Mouse (Mus musculus): ENCODE data around the gene 9130023H24Rik.
A peak's percentile ranks its signal among the peaks of the same experiment; 100 is the strongest.

The 9130023H24Rik gene

DNA sequence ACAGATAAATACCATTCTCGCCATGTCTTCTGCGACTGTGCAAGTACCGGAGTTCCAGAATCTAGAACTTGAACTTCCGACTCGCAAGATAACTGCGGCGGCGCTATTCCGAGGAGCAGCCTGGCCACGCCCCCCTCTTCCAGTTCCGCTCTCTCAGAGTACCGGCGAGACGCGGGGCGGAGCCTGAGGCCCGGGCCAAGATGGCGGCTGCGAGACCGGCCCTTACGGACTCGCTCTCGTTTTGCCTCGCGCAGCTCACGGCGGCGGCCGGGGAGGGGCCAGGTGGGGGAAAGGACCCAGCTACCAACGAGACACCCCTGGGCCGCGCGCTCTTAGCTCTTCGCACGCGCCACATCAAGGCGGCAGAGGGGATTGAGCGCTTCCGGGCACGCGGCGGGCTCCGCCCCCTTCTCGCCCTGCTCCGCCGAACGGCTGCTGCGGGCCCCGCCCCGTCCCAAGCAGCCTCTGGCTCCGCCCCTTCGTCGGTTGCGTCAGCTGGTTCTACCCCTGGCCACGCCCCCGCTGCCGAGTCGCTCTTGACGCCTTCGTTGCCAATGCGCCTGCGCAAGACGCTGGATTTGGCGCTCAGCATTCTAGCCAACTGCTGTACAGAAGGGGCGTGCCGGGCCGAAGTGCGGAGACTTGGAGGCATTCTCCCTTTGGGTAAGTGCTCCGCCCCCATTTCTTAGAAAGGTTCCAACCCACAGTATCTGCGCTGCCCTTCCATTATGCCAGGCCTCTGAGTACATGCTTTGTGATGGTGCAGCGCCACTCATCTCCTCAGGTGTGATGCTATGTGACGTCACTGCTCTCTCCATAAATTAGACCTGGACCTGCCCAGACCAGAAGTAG is at the start of gene 9130023H24Rik:
Gene 9130023H24Rik, minus strand, starts transcription at position 105 of the 852 bp plus-strand sequence.
- peak; percentile 100 for DNase-seq

DNA sequence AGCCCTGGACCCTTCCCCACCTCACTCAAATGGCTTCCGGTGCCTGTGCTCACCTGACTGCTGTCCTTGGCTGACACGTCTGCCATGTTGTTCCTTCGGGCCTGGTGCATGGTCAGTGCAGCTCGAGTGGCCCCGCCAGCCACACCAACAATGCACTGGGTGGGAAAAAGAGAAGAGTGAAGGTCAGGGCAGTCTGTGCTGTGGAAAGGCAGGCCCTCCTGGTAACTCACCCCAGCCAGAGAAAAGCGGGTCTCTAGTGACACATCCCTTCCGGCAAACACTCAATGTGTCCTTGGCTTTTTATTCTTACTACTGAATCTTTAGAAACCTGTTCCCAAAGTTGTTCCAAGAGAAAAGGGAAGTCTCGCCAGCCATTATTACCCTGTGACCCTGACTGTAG is 47.2 kb upstream of the 9130023H24Rik start:
- no peak for DNase-seq

- no peak for DNase-seq
These were observed 46.2 kb upstream of the 9130023H24Rik start for GRCm38 (mm10) chr7:128284047-128284446.

DNA sequence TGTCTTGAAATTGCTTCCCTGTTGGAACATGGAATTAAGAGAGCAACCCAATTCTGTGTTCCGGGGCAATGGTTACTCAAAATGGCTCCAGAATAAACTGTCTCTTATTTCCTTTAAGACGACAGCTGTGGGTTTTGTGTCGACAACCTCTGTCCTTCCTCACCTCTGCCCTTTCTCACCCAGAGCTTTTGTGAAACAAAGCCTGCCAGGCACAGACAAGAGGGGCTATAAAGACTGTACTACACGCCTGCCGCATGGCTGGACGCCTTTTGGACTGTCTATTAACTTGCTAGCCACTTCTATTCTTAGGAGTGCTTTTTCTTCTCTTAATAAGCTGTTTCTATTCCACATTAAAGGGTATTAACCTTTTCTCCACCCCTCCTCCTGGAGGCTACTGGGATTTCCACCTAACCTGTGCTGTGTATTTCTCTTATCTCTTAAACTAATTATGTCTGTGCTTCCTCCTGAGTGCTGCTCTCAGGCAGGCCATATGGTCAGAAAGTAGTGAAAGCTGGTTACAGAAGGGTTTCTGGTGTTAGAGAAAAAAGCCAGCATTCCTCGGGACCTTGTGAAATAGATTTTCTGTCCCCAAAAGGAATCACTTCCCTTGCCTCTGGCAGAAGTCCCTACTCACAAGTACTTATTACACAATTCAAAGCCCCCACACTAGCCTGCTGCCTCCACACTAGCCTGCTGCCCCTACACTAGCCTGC is 44.9 kb upstream of the 9130023H24Rik start:
- no peak for DNase-seq

GRCm38 (mm10) chr7:128281765-128282164 is 43.9 kb upstream of the 9130023H24Rik start:
- DNase-seq = no peak

DNA sequence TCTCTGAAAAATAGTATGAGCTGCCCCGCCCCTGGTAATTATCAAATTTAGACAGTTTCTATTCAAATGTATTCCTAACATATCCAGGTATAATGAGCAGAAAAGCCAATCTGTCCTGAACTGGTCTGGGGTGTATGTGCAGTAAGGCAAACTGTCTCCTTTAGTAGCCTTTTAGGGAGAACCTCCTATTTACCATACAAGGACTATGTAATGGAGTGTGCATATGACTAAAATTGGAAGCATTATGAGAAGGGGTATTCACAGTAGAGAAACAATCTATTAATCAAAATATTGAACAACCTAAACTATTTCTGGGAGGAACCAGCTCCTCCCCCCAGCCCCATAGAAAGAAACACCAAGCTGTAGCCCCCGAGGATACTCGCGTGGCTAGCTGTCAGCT is 41.9 kb upstream of the 9130023H24Rik start:
- no peak for DNase-seq

DNA sequence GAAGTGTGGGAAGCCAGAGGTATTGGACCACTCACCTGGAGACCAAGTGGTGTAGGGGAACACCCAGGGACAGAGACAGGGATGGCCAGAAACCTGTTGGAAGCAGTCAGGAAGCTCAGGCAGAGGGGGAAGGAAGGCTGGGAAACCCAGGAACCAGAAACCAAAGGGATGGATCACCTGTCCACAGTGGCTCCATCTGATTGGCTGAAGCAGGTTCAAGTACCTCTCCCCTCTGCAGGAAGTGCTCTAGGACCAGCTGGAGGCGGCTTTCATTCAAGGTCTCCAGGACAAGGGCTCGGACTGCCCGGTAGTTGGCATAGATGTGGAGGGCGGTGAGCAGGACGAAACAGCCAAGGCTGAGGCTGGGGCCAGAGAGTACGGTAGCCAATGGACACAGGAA is 38.2 kb upstream of the 9130023H24Rik start:
- no peak for DNase-seq

- DNase-seq = no peak
These were observed 33.7 kb upstream of the 9130023H24Rik start for GRCm38 (mm10) chr7:128271496-128271895.

- DNase-seq = no peak
These were observed 32.6 kb upstream of the 9130023H24Rik start for GRCm38 (mm10) chr7:128270431-128270850.

DNA sequence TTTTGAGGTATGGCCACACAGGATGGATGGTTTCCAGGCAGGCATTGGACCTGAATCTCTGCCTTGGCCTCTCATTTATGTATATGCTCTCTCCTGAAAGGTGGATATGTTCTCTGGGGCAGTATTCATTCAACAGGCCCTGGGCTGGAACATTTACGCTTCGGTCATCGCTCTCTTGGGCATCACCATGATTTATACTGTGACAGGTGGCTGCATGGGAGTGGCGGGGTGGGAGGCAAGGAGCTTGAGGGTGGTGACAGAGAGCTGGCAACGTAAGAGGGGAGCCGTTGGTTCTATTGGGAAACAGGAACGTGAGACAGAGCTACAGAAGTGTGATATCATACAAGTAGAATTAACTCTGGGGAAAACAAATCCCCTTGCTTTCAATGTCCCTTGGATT is 30.0 kb upstream of the 9130023H24Rik start:
- DNase-seq = no peak

- no peak for DNase-seq
These were observed 29.6 kb upstream of the 9130023H24Rik start for GRCm38 (mm10) chr7:128267391-128267790.

DNA sequence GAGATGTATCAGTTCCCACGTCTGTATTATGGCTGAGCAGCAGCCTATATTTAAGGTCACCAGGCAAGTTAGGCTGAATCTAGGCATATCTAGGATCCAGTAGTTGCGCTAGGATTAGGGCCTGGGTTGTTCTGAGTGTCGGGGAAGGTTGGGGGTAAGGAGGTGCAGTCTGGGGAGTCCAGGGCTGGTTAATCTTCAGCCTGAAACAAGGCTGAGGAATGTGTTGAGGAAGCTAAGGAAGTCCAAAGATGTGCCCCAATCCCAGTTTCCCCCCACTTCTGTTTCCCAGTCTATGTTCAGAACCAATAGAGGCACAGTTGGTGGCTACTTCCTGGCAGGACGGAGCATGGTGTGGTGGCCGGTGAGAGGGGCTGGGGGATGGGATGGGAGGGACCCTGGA is 28.2 kb upstream of the 9130023H24Rik start:
- DNase-seq = no peak

DNA sequence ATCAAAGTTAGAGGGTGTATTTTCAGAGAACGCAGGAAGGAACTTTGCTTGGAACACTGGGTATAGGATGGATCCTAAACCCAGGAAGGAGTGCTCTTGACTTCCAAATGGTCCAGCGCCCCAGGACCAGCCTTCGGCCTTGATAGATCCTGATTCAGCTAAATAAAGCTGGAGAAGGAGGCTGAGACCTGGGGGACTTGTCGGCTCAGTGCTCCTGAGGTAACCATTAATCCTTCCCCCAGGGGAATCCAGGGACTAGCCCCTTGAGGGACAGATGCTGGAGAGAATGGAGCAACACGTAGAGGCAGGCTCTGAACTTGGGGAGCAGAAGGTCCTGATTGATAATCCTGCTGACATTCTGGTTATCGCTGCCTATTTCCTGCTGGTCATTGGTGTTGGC is 27.6 kb upstream of the 9130023H24Rik start, which contains the start of gene Slc5a2:
Gene Slc5a2, plus strand, starts transcription at position 247 of the 400 bp plus-strand sequence.
- DNase-seq = no peak

- DNase-seq = no peak
These were observed 19.0 kb upstream of the 9130023H24Rik start for GRCm38 (mm10) chr7:128256783-128257334.

GRCm38 (mm10) chr7:128255757-128256156 is 17.9 kb upstream of the 9130023H24Rik start:
- DNase-seq = no peak

GRCm38 (mm10) chr7:128254978-128255377 is 17.1 kb upstream of the 9130023H24Rik start:
- no peak for DNase-seq

- DNase-seq = peak; percentile 75
These were observed 14.8 kb upstream of the 9130023H24Rik start for GRCm38 (mm10) chr7:128252609-128253008.

GRCm38 (mm10) chr7:128251946-128252345 is 14.1 kb upstream of the 9130023H24Rik start:
- DNase-seq = no peak

- DNase-seq = no peak
These were observed 12.2 kb upstream of the 9130023H24Rik start for GRCm38 (mm10) chr7:128249998-128250397.

GRCm38 (mm10) chr7:128248081-128249042 is 10.5 kb upstream of the 9130023H24Rik start:
- no peak for DNase-seq

DNA sequence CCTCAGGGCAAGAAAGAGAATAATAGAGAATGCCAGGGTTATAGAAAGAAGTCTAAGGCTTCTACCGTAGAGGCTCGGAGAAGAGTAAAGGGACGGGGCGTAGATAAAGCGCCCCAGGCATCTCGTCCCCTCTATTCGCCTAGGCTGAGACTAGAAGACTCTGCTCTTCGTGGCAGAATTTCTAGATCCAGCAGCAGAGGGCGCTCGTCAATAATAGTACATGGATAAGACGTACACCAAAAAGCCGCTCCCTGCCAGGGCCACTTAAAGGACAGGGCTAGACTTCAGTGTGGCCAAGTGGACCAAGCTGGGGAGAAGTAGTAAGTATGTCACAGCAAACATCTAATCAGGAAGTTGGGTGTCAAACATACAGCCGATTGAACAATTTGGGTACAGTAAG is 9.6 kb upstream of the 9130023H24Rik start:
- peak; percentile 91 for DNase-seq

Data from right cerebral cortex, postnatal 14 days (tissue).